Mouse (Mus musculus) A20 (cell line): ENCODE data around the gene Adam12.

ENCODE experiments used
- DNase-seq: peaks from one replicate; pipeline ENCODE4 v3.0.0-alpha.2; 2011; ENCODE audit warnings: low read depth, low spot score

Adam12 gene

DNA sequence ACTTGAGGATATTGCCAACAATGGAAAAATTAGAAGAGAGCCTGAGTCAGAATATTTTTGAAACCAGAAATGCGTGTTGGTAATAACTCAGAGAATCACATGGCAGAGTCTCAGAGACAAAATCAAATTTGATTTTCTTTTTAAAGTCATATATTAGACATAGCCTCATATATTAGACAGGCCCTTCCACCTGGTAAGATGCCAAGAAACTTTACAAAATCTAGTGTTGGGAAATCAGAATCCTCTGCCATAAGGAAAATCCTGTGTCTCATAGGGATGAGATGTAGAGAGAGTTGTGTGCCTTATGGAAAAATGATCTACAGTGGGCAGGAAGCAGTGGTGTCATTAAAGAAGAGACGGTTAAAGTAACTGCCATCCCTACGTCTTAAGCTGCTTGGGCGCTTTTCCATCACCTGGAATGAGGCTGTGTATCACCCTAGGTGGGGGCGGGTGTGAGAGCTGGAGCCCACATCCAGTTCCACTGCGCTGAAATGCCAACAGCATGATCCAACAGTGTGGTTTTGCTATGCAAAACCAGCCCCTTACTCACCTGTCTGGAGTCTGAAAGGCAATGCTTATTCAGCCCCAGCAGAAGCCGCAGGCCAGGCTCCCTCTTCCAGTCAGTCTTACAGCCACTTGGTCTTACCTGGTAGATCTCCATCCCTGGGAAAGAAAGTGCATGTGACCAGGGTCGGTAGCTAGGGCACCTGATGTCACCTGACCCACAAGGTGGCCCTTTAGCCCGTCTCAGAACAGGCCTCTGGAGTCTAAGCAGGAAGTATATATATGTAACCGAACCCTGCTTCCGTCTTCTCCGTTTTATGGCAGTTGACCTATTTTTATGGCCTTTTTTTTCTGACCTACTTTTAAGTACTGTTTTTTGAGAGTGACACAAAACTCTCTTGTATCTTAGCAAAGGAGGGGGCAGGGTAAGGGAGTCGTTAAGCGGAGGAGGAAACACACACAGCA lies at the start of gene Adam12:
TSS of gene Adam12 (minus strand) at position 769 of the 969 bp plus-strand sequence.
- DNase-seq: no peak

DNA sequence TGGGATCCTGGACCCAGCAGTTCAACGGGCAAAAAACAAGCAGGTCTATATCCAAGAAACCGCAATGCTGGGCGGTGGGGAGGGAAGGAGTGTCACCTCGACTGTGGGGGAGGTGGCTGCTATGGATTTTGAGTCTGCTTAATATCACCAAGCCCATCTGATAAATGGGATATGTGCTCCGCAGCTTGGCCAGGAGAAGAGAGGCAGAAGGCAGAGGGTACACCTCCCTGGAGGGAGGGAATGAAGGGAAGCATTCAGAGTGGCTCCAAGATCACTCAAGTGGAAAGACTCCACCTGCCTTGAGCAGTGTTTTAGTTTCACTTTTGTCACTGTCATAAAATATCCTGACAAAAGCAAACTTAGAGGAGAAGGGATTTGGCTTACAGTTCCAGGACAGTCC lies 41.0 kb upstream of the Adam12 start:
- DNase-seq: no peak

DNA sequence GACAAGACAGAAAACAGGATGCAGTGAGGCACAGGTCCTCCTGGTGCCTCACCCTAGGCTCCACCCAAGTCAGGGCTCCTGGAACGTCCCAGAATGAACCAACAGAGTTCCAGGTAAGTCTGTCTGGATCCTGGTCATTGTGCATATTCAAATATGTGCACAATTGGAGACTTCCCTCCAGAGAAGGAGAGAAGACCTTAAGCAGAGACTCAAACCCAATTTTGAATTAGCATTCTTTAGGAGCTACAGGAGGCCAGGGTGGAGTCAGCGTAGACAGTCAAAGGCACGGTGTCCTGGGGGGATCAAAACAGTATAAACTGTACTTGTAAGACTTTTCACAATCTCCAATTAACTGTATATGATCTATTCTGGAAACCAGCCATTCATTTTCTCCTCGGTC lies 40.5 kb upstream of the Adam12 start:
- no peak for DNase-seq

DNA sequence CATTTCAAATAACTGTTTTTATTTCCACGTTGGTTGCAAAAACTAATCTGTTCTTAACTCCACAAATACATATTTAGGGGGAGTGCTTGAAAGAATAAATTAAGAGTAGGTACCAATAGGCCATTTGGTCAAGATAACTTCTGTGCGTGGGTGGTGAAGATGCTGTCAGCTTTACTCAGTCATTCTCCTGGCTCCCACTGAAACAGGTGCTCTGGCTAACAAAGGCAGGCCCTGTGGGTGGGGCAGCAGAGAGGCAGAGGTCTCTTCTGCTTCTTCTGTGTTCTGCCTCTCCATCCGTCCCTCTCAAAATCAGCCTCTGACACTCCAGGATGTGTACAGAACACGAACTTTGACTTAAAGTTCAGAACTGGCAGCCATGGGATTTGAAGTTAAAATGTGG lies 33.8 kb upstream of the Adam12 start:
- no peak for DNase-seq

DNA sequence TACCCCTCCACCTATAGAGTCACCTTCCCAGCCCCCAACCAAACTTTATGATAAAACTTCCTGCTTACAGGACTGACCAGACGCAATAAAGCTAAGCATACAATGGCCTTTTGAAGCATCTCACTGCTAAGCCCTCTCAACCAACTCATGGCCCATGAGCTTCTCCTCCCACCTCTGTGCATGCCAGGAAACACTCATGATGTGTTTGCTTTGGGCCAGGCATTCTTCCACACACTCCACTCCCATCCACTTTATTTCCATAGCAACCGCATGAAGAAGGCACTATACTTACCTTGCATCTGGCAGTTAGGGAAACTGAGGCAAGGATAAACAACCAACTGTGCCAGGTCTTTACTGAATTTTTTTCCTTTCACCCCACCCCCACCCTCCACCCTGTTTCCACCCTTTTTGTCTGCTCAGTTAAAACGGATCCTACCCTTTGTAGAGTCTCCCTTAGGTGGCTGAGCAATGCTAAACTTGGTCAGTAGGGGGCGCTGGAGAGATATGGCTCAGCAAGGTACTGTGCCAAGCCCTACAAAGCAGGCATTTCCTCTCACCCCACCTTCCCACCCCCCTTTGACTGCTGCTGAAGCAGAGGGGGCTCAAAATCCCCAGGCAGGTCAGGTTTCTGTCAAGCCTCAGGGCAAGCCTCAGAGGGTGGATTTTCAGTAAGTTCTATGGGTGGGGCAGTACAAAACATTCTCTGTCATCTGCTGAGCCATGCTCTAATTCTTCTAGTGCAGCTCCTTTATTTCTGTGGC lies 31.4 kb upstream of the Adam12 start:
- DNase-seq: no peak

DNA sequence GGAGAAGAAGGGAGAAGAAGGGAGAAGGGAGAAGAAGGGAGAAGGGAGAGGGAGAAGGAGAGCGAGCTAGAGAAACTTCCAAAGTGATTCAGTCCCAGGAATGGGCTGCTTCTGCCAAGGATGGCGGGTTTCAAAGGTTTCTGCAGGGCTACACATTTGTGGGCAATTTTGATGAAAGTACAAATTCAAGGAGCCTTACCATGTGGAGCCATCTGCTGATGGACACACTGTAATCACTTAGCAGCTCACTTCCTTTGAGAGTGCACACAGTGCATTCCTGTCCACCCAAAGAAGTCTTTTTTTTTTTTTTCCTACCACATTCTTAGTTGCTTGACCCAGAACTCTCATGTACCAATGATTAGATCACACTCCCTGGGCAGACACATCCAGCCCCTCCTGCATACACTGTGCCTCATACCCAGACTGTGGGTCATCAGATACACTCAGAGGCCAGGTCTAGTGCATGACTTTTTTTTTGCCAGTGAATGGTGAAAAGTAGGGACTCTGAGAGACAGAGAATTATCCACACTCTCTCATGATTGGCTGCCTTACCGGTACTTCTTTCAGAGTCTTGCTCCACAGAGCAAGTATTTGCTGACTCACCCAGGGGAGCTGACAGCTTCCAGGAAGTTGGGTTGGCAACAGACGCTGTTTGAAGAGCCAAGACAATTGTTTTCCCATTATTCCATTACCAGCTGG lies 29.2 kb upstream of the Adam12 start:
- no peak for DNase-seq

DNA sequence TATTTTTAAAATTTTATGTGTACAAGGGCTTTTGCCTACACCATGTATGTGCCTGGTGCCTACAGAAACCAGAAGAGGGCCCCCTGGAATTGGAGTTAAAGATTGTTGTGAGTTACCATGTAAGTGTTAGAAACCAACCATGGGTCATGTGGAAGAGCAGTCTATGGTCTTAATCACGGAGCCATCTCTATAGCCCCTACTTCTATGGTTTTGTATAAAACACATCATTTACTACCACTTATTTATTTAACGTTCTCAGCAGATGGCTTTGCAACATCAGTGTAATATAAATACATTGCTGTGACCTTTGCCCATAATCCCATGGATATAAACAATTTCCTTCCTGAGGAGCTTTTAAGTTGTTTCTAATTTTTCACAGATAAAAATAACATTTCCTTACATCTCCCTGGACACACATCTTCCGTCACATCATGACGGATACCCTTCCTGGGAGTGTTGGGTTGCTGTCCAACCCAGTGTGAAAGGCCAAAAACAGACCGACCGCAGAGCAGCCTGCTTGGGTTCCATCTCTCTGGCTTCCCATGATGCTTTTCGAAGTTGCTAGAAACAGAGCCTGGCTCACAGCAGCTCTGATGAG lies 18.4 kb upstream of the Adam12 start:
- no peak for DNase-seq

DNA sequence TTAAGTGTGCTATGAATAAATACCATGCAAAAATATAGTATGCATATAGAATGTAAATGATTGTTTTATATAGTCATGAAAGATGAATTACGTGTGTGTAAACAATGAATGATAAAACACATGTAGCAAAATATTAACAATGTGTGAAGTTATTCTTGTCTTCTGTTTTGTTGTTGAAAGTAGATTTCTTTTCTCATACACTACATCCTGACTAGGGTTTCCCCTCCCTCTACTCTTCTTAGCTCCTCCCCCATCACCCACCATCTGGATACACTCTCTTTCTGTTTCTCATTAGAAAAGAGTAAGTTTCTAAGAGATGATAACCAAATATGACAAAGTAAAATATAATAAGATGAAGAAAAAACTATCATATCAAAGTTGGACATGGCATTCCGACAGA lies 16.1 kb upstream of the Adam12 start:
- no peak for DNase-seq

DNA sequence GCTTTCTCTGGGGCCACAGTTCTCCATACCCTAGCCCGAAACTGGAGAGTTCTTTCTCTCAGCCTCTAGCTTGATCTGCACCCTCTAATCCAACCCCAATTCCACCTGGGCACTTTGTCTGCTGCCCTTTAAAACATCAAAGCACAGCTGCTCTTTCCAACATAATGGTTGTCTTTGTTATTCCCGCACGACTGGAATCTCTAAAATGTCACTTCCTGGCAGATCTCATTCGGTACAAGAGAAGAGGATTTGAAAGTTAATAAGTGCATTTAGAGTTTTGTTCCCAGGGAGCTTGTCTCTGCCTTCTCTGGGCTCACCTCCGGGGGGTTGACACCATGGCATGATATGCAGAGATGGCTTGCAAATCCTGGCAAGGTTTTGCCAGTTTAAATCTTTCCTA lies 14.7 kb upstream of the Adam12 start:
- DNase-seq: no peak

DNA sequence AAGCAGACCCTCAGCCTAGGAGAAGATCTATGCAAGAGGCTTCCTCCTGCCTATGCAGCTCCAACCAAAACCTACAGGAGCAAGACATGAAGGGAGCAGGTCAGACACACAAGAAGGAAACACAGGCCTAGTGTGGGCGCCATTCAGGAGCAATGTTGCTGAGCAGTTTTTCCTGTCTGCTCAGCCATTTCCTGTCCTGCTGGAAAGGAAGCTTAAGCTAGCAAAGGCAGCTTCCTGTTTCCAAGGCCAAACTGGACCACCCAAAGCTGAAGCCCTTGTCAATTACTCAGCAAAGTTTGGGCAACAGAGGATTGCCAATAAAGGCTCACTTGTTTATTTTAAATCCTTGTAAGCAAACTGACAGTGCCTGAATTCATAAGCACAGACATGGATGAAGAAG lies 10.8 kb upstream of the Adam12 start:
- no peak for DNase-seq

DNA sequence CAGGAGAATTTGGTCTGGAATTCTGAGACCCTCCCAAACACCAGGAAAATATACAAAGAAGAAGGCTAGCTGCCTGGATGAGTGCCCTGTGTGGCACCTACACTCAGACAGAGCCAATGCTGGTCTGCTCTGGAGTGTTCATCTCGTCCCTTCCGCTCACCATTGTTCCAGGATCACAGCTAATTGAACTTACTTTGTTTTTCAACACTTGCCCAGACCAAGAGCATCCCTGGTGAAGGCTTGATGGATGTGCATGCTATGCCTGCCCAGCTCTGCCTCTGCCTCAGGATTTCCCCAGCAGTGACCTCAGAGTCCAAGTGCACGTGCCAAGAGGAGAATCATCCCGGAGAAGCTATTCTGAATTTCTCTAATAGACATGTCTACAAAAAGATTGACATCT lies 9.3 kb upstream of the Adam12 start:
- no peak for DNase-seq

DNA sequence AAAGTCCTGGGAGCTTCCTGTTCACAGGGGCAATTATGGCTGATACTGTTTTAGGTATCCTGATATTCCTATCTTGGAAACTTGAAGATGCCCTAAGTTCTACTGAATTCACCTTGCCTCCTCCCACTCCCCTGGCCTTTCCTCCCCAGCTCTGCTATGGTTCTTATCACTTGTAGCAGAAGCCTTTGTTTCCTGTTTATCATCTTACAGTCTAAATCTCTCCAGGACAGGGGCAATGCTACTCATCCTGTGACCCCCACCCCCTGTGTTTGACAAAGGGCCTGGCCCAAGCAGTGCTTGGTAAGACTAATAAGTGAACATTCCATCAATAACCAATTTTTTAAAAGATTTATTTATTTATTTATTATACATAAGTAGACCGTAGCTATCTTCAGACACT lies 8.6 kb upstream of the Adam12 start:
- no peak for DNase-seq

DNA sequence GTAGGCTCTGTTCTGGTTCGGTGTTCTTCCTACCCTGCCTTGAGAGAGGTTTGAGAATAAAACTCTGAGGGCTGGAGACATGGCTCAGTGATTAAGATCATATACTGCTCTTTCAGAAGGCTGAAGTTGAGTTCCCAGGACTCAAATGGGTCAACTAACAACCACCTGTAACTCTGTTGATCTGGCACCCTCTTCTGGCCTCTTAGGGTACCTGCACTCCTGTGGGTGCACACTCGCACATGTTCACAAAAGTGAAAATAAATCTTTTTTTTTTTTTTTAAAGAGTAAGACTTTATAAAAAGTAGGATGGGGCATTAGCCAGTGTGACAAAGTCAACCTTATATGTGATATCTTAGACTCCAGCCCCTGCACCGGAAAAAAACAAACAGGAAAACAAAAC lies 6.9 kb upstream of the Adam12 start:
- no peak for DNase-seq

DNA sequence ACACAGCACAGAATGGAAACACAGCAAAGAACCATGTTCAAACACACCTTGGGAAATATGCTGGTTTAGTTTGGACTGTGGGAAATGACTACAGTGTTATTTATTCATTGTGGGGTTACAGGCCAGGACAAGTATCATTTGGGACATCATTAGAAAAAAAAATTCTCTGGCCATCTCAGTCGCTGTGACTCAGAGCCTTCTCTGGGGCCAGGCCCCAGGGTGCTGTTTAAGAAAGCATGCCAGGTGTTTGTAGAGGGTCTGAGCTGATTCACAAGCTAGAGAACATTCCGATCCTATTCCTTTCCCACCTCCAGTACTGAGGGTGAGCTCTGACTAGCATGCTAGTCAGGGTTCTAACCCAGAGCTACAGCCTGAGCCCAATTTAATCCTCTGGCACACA lies 5.4 kb upstream of the Adam12 start:
- DNase-seq: no peak

DNA sequence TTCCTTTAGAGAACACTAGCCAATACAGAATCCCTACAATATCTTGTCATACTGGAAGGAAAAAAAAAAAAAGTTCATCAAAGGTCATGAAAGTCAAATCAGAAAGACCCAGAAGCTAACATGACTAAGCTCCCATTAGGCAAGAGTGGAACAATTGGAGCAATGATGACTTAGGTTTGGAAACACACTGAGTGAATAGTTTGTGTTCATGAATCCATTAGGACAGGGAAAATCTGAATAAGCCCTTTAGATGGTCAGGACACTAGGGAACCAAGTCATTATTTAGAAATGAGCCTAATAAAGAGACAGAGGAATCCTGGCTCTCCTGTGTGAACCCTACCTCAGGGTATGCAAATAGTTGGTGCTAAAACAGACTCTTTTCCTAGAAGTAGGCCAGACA lies 4.8 kb upstream of the Adam12 start:
- DNase-seq: no peak

DNA sequence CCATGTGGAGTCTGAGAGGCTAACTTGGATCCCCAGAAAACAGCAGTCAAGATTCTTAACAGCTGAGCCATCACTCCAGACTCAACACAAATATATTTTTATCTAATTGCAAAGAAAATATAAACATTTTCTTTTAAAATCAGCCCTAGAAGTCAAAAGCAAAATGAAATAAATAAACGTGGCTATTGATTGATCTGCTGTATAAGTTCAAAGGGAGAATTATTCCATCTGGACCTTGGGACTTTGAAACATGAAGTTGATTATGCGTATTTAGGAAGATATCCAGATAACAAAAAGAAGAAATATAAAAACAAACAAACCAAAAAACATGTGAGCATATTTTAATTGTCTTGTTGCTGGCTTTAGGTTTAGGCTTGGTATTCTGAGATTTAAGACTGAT lies 3.6 kb upstream of the Adam12 start:
- DNase-seq: no peak

DNA sequence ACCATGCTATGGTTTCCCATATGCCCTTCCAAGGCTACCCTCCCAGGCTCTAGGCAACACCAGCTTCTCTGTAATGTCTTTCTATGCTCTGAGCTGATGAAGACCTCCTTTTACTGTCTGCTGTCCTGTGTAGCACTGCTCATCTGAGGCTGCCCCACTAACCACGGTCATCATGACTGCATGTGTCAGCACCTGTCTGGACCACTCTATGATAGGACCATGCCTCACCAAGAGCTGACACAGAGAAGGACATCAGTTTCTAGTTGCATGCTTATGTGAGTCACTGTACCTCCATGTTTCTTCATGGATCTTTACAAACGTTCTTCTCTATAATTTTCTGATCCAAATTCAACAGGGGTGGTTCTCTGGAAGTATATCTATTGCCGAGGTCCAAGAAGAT lies 1.2 kb downstream of the Adam12 start:
- no peak for DNase-seq

DNA sequence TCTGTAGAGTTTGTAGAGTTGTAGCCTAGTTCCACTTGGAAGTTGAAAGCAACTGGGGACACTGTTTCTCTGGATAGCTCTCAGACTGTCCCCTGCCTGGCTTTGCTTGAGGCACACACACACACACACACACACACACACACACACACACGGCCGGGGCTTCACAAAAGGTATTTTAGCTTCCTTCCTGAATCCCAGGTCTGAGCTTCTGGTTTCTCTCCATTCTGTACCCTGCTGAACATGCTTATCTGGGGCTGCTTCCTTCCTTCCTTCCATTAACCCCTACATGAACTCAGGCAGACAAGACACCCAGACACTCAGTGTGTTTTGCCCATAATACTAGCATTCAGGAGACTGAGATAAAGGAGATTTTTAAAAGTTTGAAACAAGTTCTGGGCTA lies 2.0 kb downstream of the Adam12 start:
- no peak for DNase-seq

DNA sequence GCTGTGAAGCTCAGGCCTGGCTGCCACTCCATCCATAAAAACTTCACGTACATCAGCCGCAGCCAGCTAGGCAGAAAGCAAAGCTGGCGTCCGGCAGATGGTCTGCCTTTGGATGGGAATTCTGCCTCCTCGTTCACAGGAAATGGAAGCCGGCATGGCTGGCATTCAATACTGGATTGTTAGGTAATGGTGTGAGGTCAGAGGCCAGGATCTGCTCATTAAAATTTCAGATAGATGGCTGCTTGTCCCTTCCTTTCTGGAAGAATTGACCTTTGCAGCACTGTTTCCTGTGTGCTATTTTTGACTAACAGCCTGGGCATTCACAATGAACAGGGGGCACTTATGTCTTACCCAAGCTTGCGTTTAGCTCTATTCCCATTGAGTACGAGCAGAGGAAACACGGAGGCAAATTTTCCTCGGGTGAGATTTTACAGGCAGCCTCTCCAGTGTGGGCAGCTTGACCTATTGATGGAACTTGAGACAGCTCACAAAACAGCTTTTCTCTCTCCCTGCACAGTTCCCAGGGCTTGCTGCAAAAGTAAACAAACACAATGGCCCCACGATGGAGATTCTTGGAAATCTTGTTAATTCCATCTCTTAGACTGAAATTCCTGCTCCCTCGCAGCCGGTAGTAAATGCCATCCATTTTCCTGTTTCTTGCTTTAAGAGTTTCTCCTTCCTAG lies 4.0 kb downstream of the Adam12 start:
- no peak for DNase-seq

DNA sequence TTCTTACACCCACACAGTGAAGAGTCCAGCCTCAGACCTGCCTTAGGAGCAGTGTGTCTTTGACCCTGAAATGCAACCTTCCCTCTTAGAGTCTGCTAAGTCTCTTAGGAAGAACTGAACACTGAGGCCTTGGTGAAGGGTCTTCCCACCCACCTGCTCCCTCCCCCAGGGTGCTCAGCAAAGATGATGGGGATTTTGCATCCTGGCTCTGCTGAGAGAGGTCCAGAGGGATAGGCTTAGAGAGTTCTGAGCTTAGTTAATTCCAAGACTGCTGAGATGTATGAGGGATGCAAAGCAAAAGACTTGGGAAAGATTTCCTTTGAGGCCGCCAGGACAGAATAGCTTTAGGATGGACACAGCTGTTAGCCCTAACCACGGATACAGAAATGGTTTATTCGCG lies 4.8 kb downstream of the Adam12 start:
- no peak for DNase-seq

DNA sequence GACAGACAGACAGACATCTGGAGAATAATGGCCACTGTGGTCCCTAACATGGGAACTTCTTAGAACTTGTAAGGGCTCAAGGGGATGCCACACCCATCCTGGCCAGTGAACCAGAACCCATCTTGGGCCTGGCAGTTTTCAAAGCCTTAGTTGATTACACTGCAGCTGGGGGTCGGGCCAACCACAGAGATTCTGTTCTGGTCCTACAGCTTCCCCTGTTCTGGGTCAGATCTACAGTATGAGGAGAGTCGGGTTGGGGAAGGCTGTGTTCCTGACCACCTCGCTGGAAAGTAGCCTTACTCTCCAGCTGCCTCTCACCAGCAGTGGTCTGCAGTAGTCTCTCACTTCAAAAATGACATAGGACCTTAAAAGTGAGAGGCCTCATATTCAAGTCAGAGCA lies 5.7 kb downstream of the Adam12 start:
- no peak for DNase-seq
